Mouse (Mus musculus): Measurements from ENCODE around the gene Slc15a4. TPM values are rescaled to one million over a fixed set of nuclear protein-coding genes. Genes with fewer than 3 reads are reported as not detected.

The Slc15a4 gene
- total RNA-seq, 4 experiments from 2014 or later: 24.3 to 28.9 (median 26.8) TPM

GRCm38 (mm10) chr5:127546585-127546991 lies 86.1 kb downstream of the Slc15a4 start:
- no peak for DNase-seq (ENCODE audit: low spot score in 2 of 2)

Other genes with a start within 250 kb of the Slc15a4 start
- gene Glt1d1, start 635 bp downstream of the Slc15a4 start, total RNA-seq (2022): 10 to 100 TPM; 23.9 to 29.0 (median 25.7) TPM